Comparison of ENCODE assay signal across 9 mouse cellular contexts in the genomic region with DNA sequence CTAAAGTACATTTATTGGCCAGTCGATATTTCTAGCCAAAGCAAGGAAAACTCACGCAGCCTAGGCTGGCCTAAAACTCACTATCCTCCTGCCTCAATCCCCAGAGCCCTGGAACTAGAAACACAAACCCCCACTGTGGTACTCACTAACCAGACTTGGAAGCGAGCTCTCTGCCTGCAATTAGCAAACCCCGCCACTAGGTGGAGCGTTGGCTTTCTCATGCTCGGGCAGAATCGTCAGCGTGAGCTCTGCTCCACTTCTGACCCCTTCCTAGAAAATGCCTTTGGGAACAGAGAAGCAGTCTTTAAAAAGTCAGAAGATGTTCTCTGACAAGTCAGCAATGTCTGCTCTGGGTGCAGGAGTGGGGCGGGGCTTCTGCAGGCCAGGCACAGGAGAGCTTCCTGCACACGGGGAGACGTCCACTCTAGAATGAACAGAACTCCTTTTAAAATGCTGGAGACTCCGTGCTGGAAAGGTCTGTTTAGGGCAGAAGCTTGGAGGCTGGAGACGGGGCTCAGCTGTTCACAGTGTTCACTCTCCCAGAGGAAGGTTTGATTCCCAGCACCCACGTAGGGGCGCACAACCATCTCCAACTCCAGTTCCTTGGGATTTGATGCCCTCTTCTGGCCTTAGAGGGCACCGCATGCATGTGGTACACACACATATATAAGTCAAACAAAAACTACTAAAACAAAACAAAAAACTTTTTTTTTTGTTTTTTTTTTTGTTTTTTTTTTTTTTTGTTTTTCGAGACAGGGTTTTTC. TPM values are rescaled to one million over a fixed set of nuclear protein-coding genes. Genes with fewer than 3 reads are reported as not detected.
DNase-seq lines count a peak whose midpoint lies in the region; ATAC-seq and TF ChIP-seq lines count a peak whose summit lies in the region.
"Had no signal": no experiment of that assay in that cellular context is flagged by ENCODE, and none has a peak within 500 bp of the region (broad histone marks: within the 10 kb centered on the region; RNA-seq: fewer than 3 reads in every experiment).

No protein-coding gene starts in this region.

- DNase-seq in gastrocnemius, adult 2 months, result peak; percentile 58
- no peak for DNase-seq in gastrocnemius, postnatal 14 days
- peak; percentile 42 for DNase-seq in neural tube, embryonic 10.5 days (ENCODE audit: extremely low spot score, low spot score)
- DNase-seq in c-Kit-positive CD71-negative TER-119-negative erythroid progenitor cells, embryonic 14.5 days (ENCODE audit: low read depth), result peak; percentile 45
- DNase-seq in ovary, postnatal 10 days (ENCODE audit: low spot score), result no peak

- no peaks in the 10 kb centered on the region for H3K27me3 ChIP-seq in neural tube, embryonic 15.5 days (replicated peaks)
- H3K27me3 ChIP-seq: neural tube, embryonic 13.5 days had no signal

- intact Hi-C loops in gastrocnemius, adult 2 months (cut with DNase I), result no loop called here
- intact Hi-C loops in gastrocnemius, postnatal 14 days (cut with DNase I; ENCODE audit: low total_unique reads), result no loop called here

- H3K4me2 ChIP-seq in neural tube, embryonic 15.5 days, result no peak overlapping the region
- H3K4me2 ChIP-seq: neural tube, embryonic 13.5 days had no signal

- H3K36me3 ChIP-seq in neural tube, embryonic 15.5 days, result no peaks in the 10 kb centered on the region
- H3K36me3 ChIP-seq: neural tube, embryonic 13.5 days had no signal

- 74% methylated on average over 17 of the region's 17 CpGs for WGBS in neural tube, embryonic 15.5 days

- H3K27ac ChIP-seq in gastrocnemius, adult 2 months, result no peak overlapping the region
- no peak overlapping the region for H3K27ac ChIP-seq in neural tube, embryonic 15.5 days (replicated peaks)
- H3K27ac ChIP-seq: neural tube, embryonic 13.5 days had no signal

- H3K9me3 ChIP-seq in neural tube, embryonic 15.5 days (replicated peaks), result no peaks in the 10 kb centered on the region

- H3K4me3 ChIP-seq in gastrocnemius, adult 2 months, result no peak overlapping the region
- H3K4me3 ChIP-seq in neural tube, embryonic 15.5 days (replicated peaks), result no peak overlapping the region
- H3K4me3 ChIP-seq: neural tube, embryonic 13.5 days had no signal

- TF ChIP-seq CTCF in gastrocnemius, adult 2 months (IDR thresholded peaks at IDR 0.05), result peak; percentile 67

- peaks cover 10% of the 10 kb centered on the region for H3K4me1 ChIP-seq in neural tube, embryonic 15.5 days

- H3K9ac ChIP-seq in neural tube, embryonic 15.5 days (replicated peaks), result no peak overlapping the region
- H3K9ac ChIP-seq: neural tube, embryonic 13.5 days had no signal

- ATAC-seq in neural tube, embryonic 15.5 days (ENCODE audit: low FRiP score), result no peak
- ATAC-seq in megakaryocyte progenitor cell, adult 5-6 weeks (replicated peaks; ENCODE audit: poor library complexity), result peak; percentile 64; the same call in 1 of the 2 replicates
- no peak for ATAC-seq in inflammation-experienced regulatory T-cells, adult 6 months

RNA-seq across cellular contexts. Expression of a gene that starts 8.8 kb away (rescaled TPM):
- total RNA-seq in gastrocnemius, adult 2 months (2021), result 10 to 100 TPM in 1 of 2 experiments, 1 to 10 TPM in 1; 5.4 to 10.9 TPM
- total RNA-seq in gastrocnemius, postnatal 14 days (2021), result 10 to 100 TPM; 11.9 to 15.8 TPM
- polyA plus RNA-seq in neural tube, embryonic 15.5 days (2015; fragmentation: Nextera tagmentation; extraction: Ambion mirVana), result 20.1 and 30.6 TPM in 2 replicates
- total RNA-seq in megakaryocyte progenitor cell, adult 5-6 weeks (2015), result 3.5 and 5.5 TPM in 2 replicates
- 5.2 and 5.5 TPM in 2 replicates for total RNA-seq in megakaryocyte progenitor cell, adult 5-6 weeks (2017)
- polyA plus RNA-seq in inflammation-experienced regulatory T-cells, adult 6 months (2017; shearing (Covaris generic)), result under 1 TPM in 1 of 3 experiments, not detected in 2; 0.83 TPM

Comparison
In these comparisons a context has a peak if more than half of its experiments do, and no peak if none do; other contexts are left out.
1. DNase-seq: peak in gastrocnemius, adult 2 months (single experiment), neural tube, embryonic 10.5 days (single experiment) and c-Kit-positive CD71-negative TER-119-negative erythroid progenitor cells, embryonic 14.5 days (single experiment); none in gastrocnemius, postnatal 14 days (single experiment) and ovary, postnatal 10 days (single experiment).